34 mouse cellular contexts compared by ENCODE assay signal in genomic region chr16:6206431-6206830, GRCm38 (mm10).
"Had no signal": no experiment of that assay in that cellular context is flagged by ENCODE, and none has a peak within 500 bp of the region (broad histone marks: within the 10 kb centered on the region; RNA-seq: fewer than 3 reads in every experiment).

No protein-coding gene starts in this region.

- H3K27me3 ChIP-seq: heart, embryonic 12.5 days; heart, embryonic 13.5 days; heart, embryonic 15.5 days; hindbrain, embryonic 12.5 days; hindbrain, embryonic 13.5 days; hindbrain, embryonic 15.5 days; intestine, embryonic 15.5 days; kidney, embryonic 15.5 days had no signal

- ATAC-seq: hindbrain, postnatal 0 days; inflammation-experienced regulatory T-cells, adult 6 months; intestine, embryonic 15.5 days; intestine, embryonic 16.5 days; intestine, postnatal 0 days had no signal

- H3K9me3 ChIP-seq: heart, embryonic 12.5 days; heart, embryonic 13.5 days; heart, embryonic 15.5 days; hindbrain, embryonic 10.5 days; hindbrain, embryonic 12.5 days; hindbrain, embryonic 13.5 days; hindbrain, embryonic 15.5 days; intestine, embryonic 15.5 days; kidney, embryonic 15.5 days had no signal

- H3K4me3 ChIP-seq: heart, embryonic 12.5 days; heart, embryonic 13.5 days; heart, embryonic 15.5 days; hindbrain, embryonic 10.5 days; hindbrain, embryonic 12.5 days; hindbrain, embryonic 13.5 days; hindbrain, embryonic 15.5 days; intestine, embryonic 15.5 days; kidney, embryonic 15.5 days; layer of hippocampus, adult 2 months; left cerebral cortex, adult 2 months had no signal

- DNase-seq: heart, postnatal 10 days; heart, postnatal 14 days; heart, postnatal 36 days; heart, postnatal 4 days; kidney, adult 11 months; kidney, adult 18-20 months; kidney, adult 2 months; kidney, adult 8-10 months; kidney, adult 9 months; kidney, postnatal 10 days; kidney, postnatal 14 days; kidney, postnatal 25 days; kidney, postnatal 36 days; kidney, postnatal 4 days; layer of hippocampus, adult 9-11 months; layer of hippocampus, postnatal 36 days had no signal

- H3K4me2 ChIP-seq: heart, embryonic 11.5 days; heart, embryonic 12.5 days; heart, embryonic 13.5 days; heart, embryonic 15.5 days; hindbrain, embryonic 12.5 days; hindbrain, embryonic 13.5 days; hindbrain, embryonic 14.5 days; hindbrain, embryonic 15.5 days; intestine, embryonic 15.5 days; kidney, embryonic 15.5 days had no signal

- H3K27ac ChIP-seq: heart, embryonic 13.5 days; heart, embryonic 15.5 days; hindbrain, embryonic 10.5 days; hindbrain, embryonic 12.5 days; hindbrain, embryonic 13.5 days; hindbrain, embryonic 14.5 days; hindbrain, embryonic 15.5 days; hindbrain, postnatal 0 days; intestine, embryonic 15.5 days; kidney, embryonic 15.5 days; kidney, postnatal 0 days; layer of hippocampus, adult 2 months; left cerebral cortex, adult 2 months had no signal

- H3K36me3 ChIP-seq: heart, embryonic 12.5 days; heart, embryonic 13.5 days; heart, embryonic 15.5 days; hindbrain, embryonic 10.5 days; hindbrain, embryonic 12.5 days; hindbrain, embryonic 13.5 days; hindbrain, embryonic 15.5 days; intestine, embryonic 15.5 days; kidney, embryonic 15.5 days had no signal

- H3K9ac ChIP-seq: heart, embryonic 12.5 days; heart, embryonic 13.5 days; heart, embryonic 15.5 days; hindbrain, embryonic 12.5 days; hindbrain, embryonic 13.5 days; hindbrain, embryonic 14.5 days; hindbrain, embryonic 15.5 days; intestine, embryonic 15.5 days; kidney, embryonic 15.5 days had no signal

- H3K4me1 ChIP-seq: heart, embryonic 12.5 days; heart, embryonic 13.5 days; heart, embryonic 15.5 days; hindbrain, embryonic 10.5 days; hindbrain, embryonic 12.5 days; hindbrain, embryonic 15.5 days; intestine, embryonic 15.5 days; kidney, embryonic 15.5 days had no signal
